Mouse (Mus musculus) ES-Bruce4 (cell line): ENCODE measurements around the gene Znrf3. TPM values are rescaled to one million over a fixed set of nuclear protein-coding genes. Genes with fewer than 3 reads are reported as not detected.

Experiments
- H3K27ac ChIP-seq: 2 replicates; pipeline ENCODE4 v1.5.1; 2012; ENCODE audit warnings: low read length, inconsistent platforms; ENCODE audit not compliant: insufficient read depth
- H3K27me3 ChIP-seq: 2 replicates; pipeline ENCODE4 v1.6.1; 2012; ENCODE audit warnings: mild to moderate bottlenecking, low read length, inconsistent platforms; ENCODE audit not compliant: control insufficient read depth, poor library complexity, insufficient read depth, severe bottlenecking
- H3K36me3 ChIP-seq: 2 replicates; pipeline ENCODE4 v1.6.1; 2012; ENCODE audit warnings: inconsistent platforms, mild to moderate bottlenecking, low read length, moderate library complexity; ENCODE audit not compliant: control insufficient read depth, poor library complexity, insufficient read depth, severe bottlenecking
- H3K4me1 ChIP-seq: one replicate; pipeline ENCODE4 v1.8.1; 2011; ENCODE audit warnings: low read length; ENCODE audit not compliant: control insufficient read depth, insufficient read depth
- H3K4me3 ChIP-seq: 2 replicates; pipeline ENCODE4 v1.5.1; 2011; ENCODE audit warnings: low read depth, mild to moderate bottlenecking, low read length
- H3K9ac ChIP-seq: 2 replicates; pipeline ENCODE4 v1.6.1; 2012; ENCODE audit warnings: low read depth, mild to moderate bottlenecking, inconsistent platforms; ENCODE audit not compliant: poor library complexity, severe bottlenecking
- H3K9me3 ChIP-seq: replicated peaks from 2 replicates; pipeline ENCODE4 v1.6.1; 2012; ENCODE audit warnings: mild to moderate bottlenecking, low read length, inconsistent platforms; ENCODE audit not compliant: control insufficient read depth, poor library complexity, insufficient read depth, severe bottlenecking
- CTCF ChIP-seq: IDR thresholded peaks from one replicate; pipeline ENCODE4 v1.8.1; 2011; ENCODE audit warnings: low read depth, low read length
- EP300 ChIP-seq: IDR thresholded peaks from 2 replicates; pipeline ENCODE4 v1.6.1; 2011; ENCODE audit warnings: low read depth, low read length; ENCODE audit not compliant: insufficient read depth
- POLR2A ChIP-seq: IDR thresholded peaks from one replicate; pipeline ENCODE4 v1.8.1; 2011; ENCODE audit warnings: low read length; ENCODE audit not compliant: insufficient read depth
- polyA plus RNA-seq: library from polyadenylated mRNA; stranded (reverse); fragments of >200 nt; gene quantifications from 2 replicates; pipeline ENCODE4 v1.2.4, GENCODE M21; 2011; ENCODE audit warnings: low read depth; ENCODE audit not compliant: missing spikeins, insufficient read depth, insufficient read length

Znrf3 gene
- polyA plus RNA-seq, 1 experiment, result 15.8 TPM

DNA sequence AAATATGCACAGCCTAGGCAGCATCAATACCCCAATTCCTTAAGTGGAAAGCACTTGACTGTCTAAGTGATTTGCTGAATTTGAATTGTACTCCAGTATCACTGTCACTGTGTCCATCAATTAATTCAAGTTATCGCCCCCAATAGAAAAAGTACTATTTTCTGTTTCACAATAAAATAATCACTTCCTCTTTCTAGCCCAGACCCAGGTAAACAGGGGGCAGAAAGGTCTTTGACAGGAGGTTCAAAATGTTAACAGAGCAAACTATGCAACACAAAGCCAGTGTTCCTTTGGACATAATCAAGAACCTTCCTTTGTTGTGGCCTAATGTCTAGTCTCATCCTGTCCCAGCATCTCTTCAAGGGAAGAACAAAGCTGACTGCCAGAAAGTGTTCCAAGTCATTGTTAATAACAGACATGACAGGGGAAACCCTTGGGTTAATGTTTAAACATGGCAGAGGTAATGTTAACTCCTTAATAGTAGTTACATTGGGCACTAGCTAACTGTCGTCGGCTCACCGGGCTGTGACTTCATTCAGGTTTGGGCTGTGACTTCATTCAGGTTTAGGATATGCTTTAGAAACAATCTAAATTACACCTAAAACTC, 42.4 kb downstream of the Znrf3 start:
- Histone ChIP-seq H3K4me1 (peaks cover 2% of the 10 kb centered on the region), H3K9me3 (no peaks in the 10 kb centered on the region), H3K27me3 (no peaks in the 10 kb centered on the region), H3K9ac (no peak overlapping the region), H3K36me3 (no peaks in the 10 kb centered on the region), H3K27ac (no peak overlapping the region), H3K4me3 (no peak overlapping the region)
- TF ChIP-seq CTCF, result no peak
- no peak for TF ChIP-seq EP300
- no peak for TF ChIP-seq POLR2A

DNA sequence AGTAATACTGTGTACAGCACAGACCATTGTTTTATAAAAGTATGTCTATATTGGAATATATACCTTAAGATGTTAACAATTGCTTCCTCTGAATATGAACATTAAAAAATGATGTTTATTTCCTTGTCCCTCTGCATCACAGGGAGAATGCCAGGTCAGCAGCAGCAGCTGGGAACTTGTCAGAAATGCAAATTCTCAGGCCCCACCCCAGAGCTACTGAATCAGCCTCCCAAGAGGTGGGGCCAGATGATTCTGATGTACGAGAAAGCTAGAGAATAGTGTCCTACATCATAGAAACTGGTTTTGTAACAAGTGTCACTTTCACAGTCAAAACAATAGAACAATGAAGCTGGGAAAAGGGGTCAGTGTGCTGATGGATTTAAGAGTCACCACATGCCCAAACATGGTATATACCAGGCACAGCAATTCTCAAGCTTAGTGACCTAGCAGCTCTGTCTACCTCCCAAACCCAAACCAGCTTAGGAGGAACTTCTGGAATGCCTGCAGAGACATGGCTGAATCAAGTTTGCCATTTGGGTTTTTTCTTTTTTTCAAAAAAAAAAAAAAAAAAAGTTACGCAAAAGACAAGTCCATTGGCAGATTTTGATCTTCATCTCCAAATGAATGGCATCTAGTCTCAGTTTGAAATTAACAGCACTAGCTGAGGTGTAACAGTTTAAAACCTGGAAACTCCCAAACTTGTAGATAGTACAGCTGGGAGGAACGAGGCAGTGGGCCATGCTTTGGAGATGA, 46.2 kb downstream of the Znrf3 start:
- no peaks in the 10 kb centered on the region for H3K9me3 ChIP-seq
- H3K27ac ChIP-seq, result no peak overlapping the region
- TF ChIP-seq POLR2A, result no peak
- no peaks in the 10 kb centered on the region for H3K27me3 ChIP-seq
- H3K4me1 ChIP-seq, result peaks cover 2% of the 10 kb centered on the region
- H3K9ac ChIP-seq, result no peak overlapping the region
- H3K36me3 ChIP-seq, result no peaks in the 10 kb centered on the region
- H3K4me3 ChIP-seq, result no peak overlapping the region

DNA sequence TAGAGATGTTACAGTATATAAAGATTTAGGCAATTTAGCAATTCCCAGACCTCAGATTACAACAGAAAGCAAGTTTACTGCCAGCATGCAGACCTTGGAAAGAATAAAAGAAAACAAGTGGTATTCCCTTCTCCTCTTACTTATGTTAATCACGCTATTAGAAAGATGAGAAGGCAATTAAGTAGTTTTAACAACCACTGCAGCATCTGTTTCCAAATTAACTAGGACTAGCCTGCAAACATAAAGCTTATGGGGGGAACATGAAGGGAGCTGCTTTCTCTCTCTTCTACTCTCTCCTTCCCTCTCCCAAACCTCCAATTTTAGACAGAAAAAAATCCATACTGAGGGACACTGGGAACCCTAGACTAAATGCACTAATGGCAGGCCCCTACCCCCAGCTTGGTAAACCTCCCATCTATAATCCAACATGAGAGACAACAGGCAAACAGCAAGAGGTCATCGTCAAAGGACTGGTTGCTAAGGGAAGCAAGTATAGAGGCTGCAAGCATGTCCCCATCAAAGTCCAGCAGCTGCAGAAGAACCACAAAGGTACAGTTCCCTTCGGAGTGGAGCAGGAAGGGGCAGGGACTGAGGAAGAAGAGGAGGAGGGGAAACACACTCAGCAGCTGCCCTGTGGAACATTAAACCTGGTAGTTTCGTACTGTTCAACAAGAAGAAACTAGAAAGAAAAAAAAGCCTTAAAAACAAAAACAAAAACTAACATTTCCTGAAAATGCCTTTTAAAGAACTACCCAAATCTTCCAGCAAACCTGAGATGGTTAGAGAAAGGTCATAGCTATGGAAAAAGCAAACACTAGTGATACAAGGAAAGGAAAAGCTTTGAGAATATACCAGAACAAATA, 53.4 kb downstream of the Znrf3 start:
- Histone ChIP-seq H3K36me3 (no peaks in the 10 kb centered on the region), H3K27ac (no peak overlapping the region), H3K4me1 (no peaks in the 10 kb centered on the region), H3K4me3 (no peak overlapping the region), H3K27me3 (no peaks in the 10 kb centered on the region), H3K9me3 (no peaks in the 10 kb centered on the region), H3K9ac (no peak overlapping the region)
- TF ChIP-seq EP300 (no peak), CTCF (no peak), POLR2A (no peak)

DNA sequence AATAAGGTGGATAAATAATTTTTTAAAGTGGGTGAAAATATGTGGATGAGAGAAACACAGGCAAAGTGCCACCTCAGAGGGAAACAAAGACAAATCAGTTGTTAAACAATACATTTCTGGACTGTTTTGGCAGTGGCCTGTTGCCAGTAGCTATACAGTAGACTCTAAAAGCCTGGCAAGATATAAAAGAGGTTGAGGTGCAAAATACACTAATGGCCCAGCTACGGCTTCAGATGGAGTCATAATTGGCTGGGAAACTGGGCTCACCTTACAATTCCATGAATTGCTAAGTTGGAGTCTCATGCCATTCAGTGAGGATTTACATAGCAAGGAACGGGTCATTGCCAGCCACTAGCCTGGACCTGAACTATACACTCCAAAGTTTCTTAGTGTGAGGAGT, 62.0 kb downstream of the Znrf3 start:
- H3K36me3 ChIP-seq, result no peaks in the 10 kb centered on the region; the same call in 1 of the 2 replicates
- H3K4me3 ChIP-seq, result no peak overlapping the region
- H3K9ac ChIP-seq, result no peak overlapping the region
- no peak for TF ChIP-seq POLR2A
- no peak for TF ChIP-seq EP300
- TF ChIP-seq CTCF, result no peak
- no peak overlapping the region for H3K27ac ChIP-seq
- H3K27me3 ChIP-seq, result no peaks in the 10 kb centered on the region
- H3K9me3 ChIP-seq, result no peaks in the 10 kb centered on the region
- H3K4me1 ChIP-seq, result no peaks in the 10 kb centered on the region

DNA sequence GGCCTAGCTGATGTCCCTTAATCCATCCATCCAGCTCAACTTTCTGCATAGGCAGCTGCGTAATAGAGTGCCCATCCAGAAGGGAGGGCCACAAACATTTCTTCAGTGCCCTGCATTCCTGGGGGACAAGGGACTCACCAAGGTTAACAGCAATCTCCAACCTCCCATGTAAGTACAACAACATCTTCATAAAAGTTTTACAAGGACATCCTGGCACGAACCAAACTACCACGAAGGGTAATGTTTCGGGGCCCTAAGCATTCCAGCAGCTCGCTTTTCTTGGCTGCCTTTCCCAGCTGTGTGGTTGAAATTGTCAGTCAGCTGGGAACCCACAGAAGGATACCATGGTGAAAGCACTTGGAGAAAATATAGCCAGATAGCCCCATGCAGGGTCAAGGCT, 63.4 kb downstream of the Znrf3 start:
- H3K4me1 ChIP-seq, result no peaks in the 10 kb centered on the region
- H3K27me3 ChIP-seq, result no peaks in the 10 kb centered on the region
- TF ChIP-seq POLR2A, result no peak
- no peak for TF ChIP-seq EP300
- no peak for TF ChIP-seq CTCF
- no peak overlapping the region for H3K4me3 ChIP-seq
- H3K9me3 ChIP-seq, result no peaks in the 10 kb centered on the region
- no peaks in the 10 kb centered on the region; the same call in 1 of the 2 replicates for H3K36me3 ChIP-seq
- H3K9ac ChIP-seq, result no peak overlapping the region
- no peak overlapping the region for H3K27ac ChIP-seq

DNA sequence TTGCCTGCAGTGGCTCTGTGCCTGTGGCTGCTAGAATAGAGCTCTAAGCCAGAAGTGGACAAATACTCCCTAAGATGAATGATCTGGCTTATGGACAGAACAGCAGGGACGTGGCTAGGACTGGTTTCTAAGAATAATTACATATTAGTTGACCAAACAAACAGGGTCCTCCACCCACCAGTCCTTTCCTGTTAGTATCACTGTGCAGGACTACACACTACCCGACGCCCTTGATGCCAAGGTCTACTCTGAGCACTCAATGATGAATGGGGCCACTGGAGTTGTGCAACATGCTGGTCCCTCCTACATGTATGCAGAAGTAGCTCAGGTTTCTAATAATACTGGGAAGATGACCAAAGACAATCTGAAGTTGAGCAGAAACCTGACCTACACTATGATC, 64.4 kb downstream of the Znrf3 start:
- H3K36me3 ChIP-seq, result no peaks in the 10 kb centered on the region; the same call in 1 of the 2 replicates
- TF ChIP-seq POLR2A (no peak), CTCF (no peak), EP300 (no peak)

More for the DNA sequence above, 64.4 kb downstream of the Znrf3 start:
- H3K9me3 ChIP-seq, result no peaks in the 10 kb centered on the region
- H3K4me1 ChIP-seq, result no peaks in the 10 kb centered on the region
- H3K27ac ChIP-seq, result no peak overlapping the region
- H3K9ac ChIP-seq, result no peak overlapping the region
- H3K27me3 ChIP-seq, result no peaks in the 10 kb centered on the region
- H3K4me3 ChIP-seq, result no peak overlapping the region
